Mouse (Mus musculus): ENCODE data around the gene Sspo. TPM values are rescaled to one million over a fixed set of nuclear protein-coding genes. Genes with fewer than 3 reads are reported as not detected.
A peak's percentile ranks its signal among the peaks of the same experiment; 100 is the strongest.

The Sspo gene
- polyA plus RNA-seq, 1 experiment from 2014 or later = 0.05 TPM

- no peak overlapping the region for H3K4me3 ChIP-seq (ENCODE audit: low read depth, low read length)
- H3K4me2 ChIP-seq = no peak overlapping the region
- no peak overlapping the region for H3K9ac ChIP-seq (ENCODE audit: low read depth, low read length)
- 65% methylated on average over 5 of the region's 5 CpGs for WGBS
- H3K9me3 ChIP-seq (ENCODE audit: control insufficient read depth, low read length) = no peaks in the 10 kb centered on the region
- no peaks in the 10 kb centered on the region for H3K27me3 ChIP-seq (replicated peaks; ENCODE audit: control insufficient read depth, insufficient read depth, low read length)
- no peaks in the 10 kb centered on the region for H3K36me3 ChIP-seq (ENCODE audit: control insufficient read depth, insufficient read depth, low read length)
- H3K27ac ChIP-seq (ENCODE audit: low read depth, low read length) = no peak overlapping the region
- DNase-seq (ENCODE audit: low spot score) (no peak), ATAC-seq (replicated peaks; ENCODE audit: low FRiP score) (no peak)
- no peaks in the 10 kb centered on the region for H3K4me1 ChIP-seq (replicated peaks; ENCODE audit: control insufficient read depth, insufficient read depth, low read length)
These were observed 17.3 kb upstream of the Sspo start for GRCm38 (mm10) chr6:48430748-48431147.

DNA sequence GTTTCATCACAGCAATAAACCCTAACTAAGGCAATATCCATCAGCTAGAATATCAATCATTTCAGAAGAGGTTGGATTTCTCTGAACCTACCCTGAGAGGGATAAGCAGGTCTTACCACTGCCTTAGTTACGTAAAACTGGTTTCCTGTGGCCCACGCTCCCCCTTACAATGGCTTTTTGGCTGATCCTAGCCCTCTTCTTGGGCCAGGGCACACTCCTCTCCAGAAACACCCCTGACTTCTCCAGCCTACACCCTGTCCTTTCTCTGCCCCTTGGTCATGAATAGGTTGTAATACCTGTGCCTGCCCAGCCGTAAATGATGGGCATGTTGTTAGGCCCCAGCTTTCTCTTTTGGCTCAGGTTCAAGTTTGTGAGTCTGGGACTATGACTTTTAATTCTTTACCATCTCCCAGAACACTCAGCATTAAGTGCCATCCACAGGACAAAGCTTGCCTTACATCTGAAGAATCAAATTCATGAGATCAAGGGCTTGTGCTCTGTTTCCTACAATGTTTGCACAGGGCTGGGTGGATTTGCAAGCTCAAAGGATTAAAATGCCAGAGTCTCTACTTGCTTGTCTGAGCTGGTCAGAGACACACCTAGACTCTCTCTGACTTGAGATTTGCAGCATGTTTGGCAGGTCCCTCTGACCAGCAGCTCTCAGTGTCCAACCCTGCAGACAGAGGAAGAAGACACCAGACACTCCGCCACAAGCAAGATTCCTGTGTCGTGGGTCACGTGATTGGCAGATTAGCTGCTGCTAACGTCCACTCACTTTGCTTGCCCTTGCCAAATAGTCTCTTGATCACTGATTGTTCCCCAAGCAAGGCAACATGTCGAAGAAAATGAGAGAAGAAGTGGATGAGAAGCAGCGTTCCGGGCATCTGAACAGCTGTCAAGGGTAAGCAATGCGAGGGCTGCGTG lies 14.9 kb upstream of the Sspo start:
- H3K4me3 ChIP-seq (ENCODE audit: low read depth, low read length) = no peak overlapping the region
- H3K4me1 ChIP-seq (replicated peaks; ENCODE audit: control insufficient read depth, insufficient read depth, low read length) = no peaks in the 10 kb centered on the region
- H3K9me3 ChIP-seq (ENCODE audit: control insufficient read depth, low read length) = no peaks in the 10 kb centered on the region
- H3K36me3 ChIP-seq (ENCODE audit: control insufficient read depth, insufficient read depth, low read length) = peaks cover 4% of the 10 kb centered on the region; the same call in 1 of the 2 replicates
- H3K27me3 ChIP-seq (replicated peaks; ENCODE audit: control insufficient read depth, insufficient read depth, low read length) = peaks cover 6% of the 10 kb centered on the region
- H3K9ac ChIP-seq (ENCODE audit: low read depth, low read length) = no peak overlapping the region
- WGBS = 49% methylated on average over 12 of the region's 12 CpGs
- no peak overlapping the region for H3K4me2 ChIP-seq
- ATAC-seq (replicated peaks; ENCODE audit: low FRiP score) = no peak
- no peak for DNase-seq (ENCODE audit: low spot score)
- H3K27ac ChIP-seq (ENCODE audit: low read depth, low read length) = no peak overlapping the region

DNA sequence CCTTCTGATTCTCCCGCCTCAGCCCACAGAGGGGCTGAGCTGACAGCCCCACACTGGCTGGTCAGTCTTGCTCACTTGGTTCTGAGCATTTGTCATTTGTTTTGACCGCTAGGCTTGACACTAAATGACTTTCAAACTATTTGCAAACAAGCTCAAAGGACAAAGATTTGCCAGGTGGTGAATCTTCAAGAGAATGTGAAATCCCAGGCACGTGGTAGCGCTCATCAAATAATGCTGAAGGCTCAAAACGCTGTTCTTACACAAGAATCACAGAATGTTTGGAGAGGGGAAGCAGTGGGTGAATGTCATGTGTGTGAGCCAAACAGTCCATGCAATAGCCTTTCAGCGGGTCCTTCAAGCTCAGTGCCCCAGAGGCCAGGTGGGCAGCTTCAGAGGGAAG lies 13.4 kb upstream of the Sspo start:
- H3K36me3 ChIP-seq (ENCODE audit: control insufficient read depth, insufficient read depth, low read length) = peaks cover 4% of the 10 kb centered on the region; the same call in 1 of the 2 replicates
- no peak overlapping the region for H3K27ac ChIP-seq (ENCODE audit: low read depth, low read length)
- no peak overlapping the region for H3K4me3 ChIP-seq (ENCODE audit: low read depth, low read length)
- no peaks in the 10 kb centered on the region for H3K9me3 ChIP-seq (ENCODE audit: control insufficient read depth, low read length)
- no peak overlapping the region for H3K9ac ChIP-seq (ENCODE audit: low read depth, low read length)
- peaks cover 21% of the 10 kb centered on the region for H3K27me3 ChIP-seq (replicated peaks; ENCODE audit: control insufficient read depth, insufficient read depth, low read length)
- H3K4me2 ChIP-seq = no peak overlapping the region
- DNase-seq (ENCODE audit: low spot score) (no peak), ATAC-seq (replicated peaks; ENCODE audit: low FRiP score) (no peak)
- 61% methylated on average over 6 of the region's 6 CpGs for WGBS
- no peaks in the 10 kb centered on the region for H3K4me1 ChIP-seq (replicated peaks; ENCODE audit: control insufficient read depth, insufficient read depth, low read length)

DNA sequence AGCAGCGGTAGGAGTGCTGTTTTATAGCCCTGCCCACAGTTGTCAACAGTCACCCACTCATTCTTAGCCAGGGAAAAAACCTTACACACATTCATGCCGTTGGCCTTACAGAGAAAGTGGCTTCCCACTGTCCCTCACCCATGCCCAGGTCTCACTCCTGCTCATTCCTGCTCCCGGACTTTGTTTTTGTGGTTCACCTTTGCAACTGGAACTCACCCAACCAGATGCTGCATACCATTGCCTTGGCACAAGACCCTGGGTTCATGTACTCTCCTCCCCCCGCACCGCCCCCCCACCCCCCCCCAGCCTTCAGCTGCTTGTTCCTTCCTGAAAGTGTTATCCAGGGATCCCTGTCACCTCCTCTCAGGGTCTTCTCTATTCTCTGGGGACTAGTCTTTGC lies 12.9 kb upstream of the Sspo start:
- DNase-seq (ENCODE audit: low spot score) = no peak
- Histone ChIP-seq H3K4me3 (ENCODE audit: low read depth, low read length) (no peak overlapping the region), H3K4me1 (replicated peaks; ENCODE audit: control insufficient read depth, insufficient read depth, low read length) (no peaks in the 10 kb centered on the region), H3K4me2 (no peak overlapping the region), H3K27me3 (replicated peaks; ENCODE audit: control insufficient read depth, insufficient read depth, low read length) (peaks cover 22% of the 10 kb centered on the region), H3K9ac (ENCODE audit: low read depth, low read length) (no peak overlapping the region), H3K27ac (ENCODE audit: low read depth, low read length) (no peak overlapping the region), H3K36me3 (ENCODE audit: control insufficient read depth, insufficient read depth, low read length) (peaks cover 4% of the 10 kb centered on the region; the same call in 1 of the 2 replicates), H3K9me3 (ENCODE audit: control insufficient read depth, low read length) (no peaks in the 10 kb centered on the region)
- WGBS = 49% methylated on average over 5 of the region's 5 CpGs
- no peak for ATAC-seq (replicated peaks; ENCODE audit: low FRiP score)

DNA sequence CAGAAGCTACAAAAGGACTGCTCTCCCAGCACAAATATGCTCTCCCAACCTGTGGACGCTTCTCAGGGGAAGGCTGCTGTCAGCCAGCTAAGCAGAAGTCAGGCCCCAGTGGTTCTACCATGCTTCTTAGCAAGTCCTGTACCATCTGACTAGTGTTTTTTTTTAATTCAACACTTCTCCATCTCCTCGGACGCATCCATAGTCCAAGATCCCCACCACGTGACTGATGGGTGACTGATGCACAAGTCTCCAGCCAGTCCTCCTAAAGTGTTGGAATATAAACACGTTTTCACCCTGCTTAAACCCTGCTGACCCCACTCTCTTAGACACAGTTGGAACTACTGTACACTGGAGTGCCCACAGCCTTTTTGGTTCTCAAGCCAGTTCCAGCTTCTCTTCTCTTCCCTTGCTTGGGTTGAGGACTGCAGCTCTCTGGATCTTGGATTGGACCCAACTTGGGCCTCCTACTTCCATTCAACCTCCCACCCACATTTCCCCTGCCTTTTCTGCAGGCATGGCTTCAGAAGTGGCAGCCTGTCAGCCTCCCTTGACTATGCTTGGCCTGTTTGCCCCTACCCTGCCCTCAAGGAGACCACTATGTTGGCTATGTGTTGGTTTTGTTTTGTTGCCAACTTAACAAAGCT lies 12.2 kb upstream of the Sspo start:
- Histone ChIP-seq H3K9me3 (ENCODE audit: control insufficient read depth, low read length) (no peaks in the 10 kb centered on the region), H3K4me2 (no peak overlapping the region), H3K36me3 (ENCODE audit: control insufficient read depth, insufficient read depth, low read length) (peaks cover 4% of the 10 kb centered on the region; the same call in 1 of the 2 replicates), H3K9ac (ENCODE audit: low read depth, low read length) (no peak overlapping the region), H3K4me1 (replicated peaks; ENCODE audit: control insufficient read depth, insufficient read depth, low read length) (no peaks in the 10 kb centered on the region), H3K4me3 (ENCODE audit: low read depth, low read length) (no peak overlapping the region), H3K27ac (ENCODE audit: low read depth, low read length) (no peak overlapping the region), H3K27me3 (replicated peaks; ENCODE audit: control insufficient read depth, insufficient read depth, low read length) (peaks cover 22% of the 10 kb centered on the region)
- ATAC-seq (replicated peaks; ENCODE audit: low FRiP score) (no peak), DNase-seq (ENCODE audit: low spot score) (no peak)
- WGBS = 69% methylated on average over 5 of the region's 5 CpGs

GRCm38 (mm10) chr6:48437679-48438376 lies 10.2 kb upstream of the Sspo start:
- DNase-seq (ENCODE audit: low spot score) (no peak), ATAC-seq (replicated peaks; ENCODE audit: low FRiP score) (no peak)
- Histone ChIP-seq H3K4me2 (no peak overlapping the region; the same call in 1 of the 2 replicates), H3K36me3 (ENCODE audit: control insufficient read depth, insufficient read depth, low read length) (peaks cover 4% of the 10 kb centered on the region; the same call in 1 of the 2 replicates), H3K27me3 (replicated peaks; ENCODE audit: control insufficient read depth, insufficient read depth, low read length) (peaks cover 22% of the 10 kb centered on the region), H3K4me1 (replicated peaks; ENCODE audit: control insufficient read depth, insufficient read depth, low read length) (0 out of 2 replicates have a peak, but pooled peaks cover 3% of the 10 kb centered on the region), H3K9ac (ENCODE audit: low read depth, low read length) (no peak overlapping the region), H3K27ac (ENCODE audit: low read depth, low read length) (no peak overlapping the region), H3K9me3 (ENCODE audit: control insufficient read depth, low read length) (peaks cover 3% of the 10 kb centered on the region; the same call in 1 of the 2 replicates), H3K4me3 (ENCODE audit: low read depth, low read length) (no peak overlapping the region)
- 52% methylated on average over 35 of the region's 35 CpGs for WGBS

- H3K27me3 ChIP-seq (replicated peaks; ENCODE audit: control insufficient read depth, insufficient read depth, low read length) = peaks cover 22% of the 10 kb centered on the region
- peaks cover 3% of the 10 kb centered on the region; the same call in 1 of the 2 replicates for H3K9me3 ChIP-seq (ENCODE audit: control insufficient read depth, low read length)
- no peak for ATAC-seq (replicated peaks; ENCODE audit: low FRiP score)
- H3K9ac ChIP-seq (ENCODE audit: low read depth, low read length) = no peak overlapping the region
- H3K27ac ChIP-seq (ENCODE audit: low read depth, low read length) = no peak overlapping the region
- peak overlapping the region; percentile 19; the same call in 1 of the 2 replicates for H3K4me2 ChIP-seq
- H3K4me3 ChIP-seq (ENCODE audit: low read depth, low read length) = peak overlapping the region; percentile 14; the same call in 1 of the 2 replicates
- H3K36me3 ChIP-seq (ENCODE audit: control insufficient read depth, insufficient read depth, low read length) = peaks cover 4% of the 10 kb centered on the region; the same call in 1 of the 2 replicates
- peaks cover 4% of the 10 kb centered on the region; the same call in 1 of the 2 replicates for H3K4me1 ChIP-seq (replicated peaks; ENCODE audit: control insufficient read depth, insufficient read depth, low read length)
- DNase-seq (ENCODE audit: low spot score) = peak; percentile 40
- WGBS = 52% methylated on average over 55 of the region's 55 CpGs
These were observed 9.4 kb upstream of the Sspo start for GRCm38 (mm10) chr6:48438475-48439125.

DNA sequence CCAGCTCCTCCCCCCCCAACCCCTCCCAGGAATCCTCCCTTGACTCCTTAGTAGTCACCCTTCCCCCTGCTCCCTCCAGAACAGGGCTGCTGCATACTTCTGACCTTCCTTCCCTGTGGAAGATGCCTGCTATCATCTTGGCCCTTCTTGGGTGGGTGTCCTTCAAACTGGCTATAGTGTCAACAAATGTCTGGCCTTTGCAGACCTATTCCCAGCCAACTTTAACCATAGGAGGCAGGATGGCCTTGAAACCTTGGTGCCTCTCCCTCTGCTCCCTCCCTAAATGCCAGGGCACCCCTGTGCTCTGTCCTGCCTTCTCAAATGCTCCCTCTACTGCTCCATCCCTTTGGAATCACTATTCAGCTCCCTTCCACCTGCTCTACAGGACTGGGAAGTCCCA lies 8.4 kb upstream of the Sspo start:
- DNase-seq (ENCODE audit: low spot score) (no peak), ATAC-seq (replicated peaks; ENCODE audit: low FRiP score) (no peak)
- peaks cover 4% of the 10 kb centered on the region; the same call in 1 of the 2 replicates for H3K36me3 ChIP-seq (ENCODE audit: control insufficient read depth, insufficient read depth, low read length)
- H3K4me1 ChIP-seq (replicated peaks; ENCODE audit: control insufficient read depth, insufficient read depth, low read length) = peaks cover 5% of the 10 kb centered on the region; the same call in 1 of the 2 replicates
- H3K9me3 ChIP-seq (ENCODE audit: control insufficient read depth, low read length) = peaks cover 3% of the 10 kb centered on the region; the same call in 1 of the 2 replicates
- no peak overlapping the region for H3K4me3 ChIP-seq (ENCODE audit: low read depth, low read length)
- no peak overlapping the region for H3K27ac ChIP-seq (ENCODE audit: low read depth, low read length)
- no peak overlapping the region for H3K9ac ChIP-seq (ENCODE audit: low read depth, low read length)
- H3K4me2 ChIP-seq = no peak overlapping the region
- peaks cover 22% of the 10 kb centered on the region for H3K27me3 ChIP-seq (replicated peaks; ENCODE audit: control insufficient read depth, insufficient read depth, low read length)
